Mouse (Mus musculus) liver, postnatal 0 days (tissue): ENCODE data around the gene Trpv1.

ENCODE experiments used
- CTCF ChIP-seq: sonication (generic); IDR thresholded peaks from 2 replicates; pipeline ENCODE4 v1.5.1; 2016; ENCODE audit warnings: antibody characterized with exemption, low read depth
- EP300 ChIP-seq: IDR thresholded peaks from 2 replicates; pipeline ENCODE4 v1.6.1; 2016; ENCODE audit warnings: antibody characterized with exemption, low read depth, mild to moderate bottlenecking

GRCm38 (mm10) chr11:73260457-73260856, 26.4 kb downstream of the Trpv1 start:
- TF ChIP-seq CTCF (no peak), EP300 (no peak)
